Mouse (Mus musculus): Measurements from ENCODE around the gene Hspa12b. TPM values are rescaled to one million over a fixed set of nuclear protein-coding genes. Genes with fewer than 3 reads are reported as not detected.

Hspa12b gene
- polyA plus RNA-seq, 1 experiment from 2014 or later: 11.6 TPM

DNA sequence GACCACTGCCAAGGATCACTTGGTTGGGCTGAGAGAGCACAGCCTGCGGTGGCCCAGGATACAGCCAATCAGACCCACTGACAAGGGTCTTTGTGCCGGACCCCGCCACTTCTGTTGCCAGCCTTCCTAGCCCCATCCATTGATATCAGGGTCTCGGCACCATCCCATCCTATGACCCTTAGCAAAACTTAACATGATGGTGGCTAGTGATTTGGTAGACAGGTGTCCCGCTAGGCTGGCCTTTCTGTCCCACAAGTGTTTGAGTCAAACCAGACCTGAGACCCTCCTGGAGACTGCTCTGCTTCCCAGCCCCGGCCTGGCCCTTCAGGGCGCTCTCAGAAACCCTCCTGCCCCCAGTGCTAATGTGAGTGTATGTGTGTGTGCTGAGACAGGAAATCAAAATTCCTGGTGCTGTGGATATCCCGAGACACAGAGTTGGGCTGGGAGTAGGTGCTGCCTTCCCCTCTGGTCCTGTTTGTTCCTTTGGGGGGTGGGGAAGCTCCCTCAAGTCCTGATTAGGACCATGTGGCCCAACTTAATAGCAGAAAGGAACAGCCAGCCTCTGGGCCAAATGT, 7.8 kb downstream of the Hspa12b start:
- Histone ChIP-seq H3K9ac (ENCODE audit: low read length) (no peak overlapping the region; the same call in 1 of the 2 replicates), H3K4me2 (ENCODE audit: low read depth, low read length) (no peak overlapping the region), H3K4me3 (ENCODE audit: low read length) (no peak overlapping the region), H3K36me3 (ENCODE audit: control insufficient read depth, insufficient read depth) (peaks cover 2% of the 10 kb centered on the region; the same call in 1 of the 2 replicates), H3K27me3 (ENCODE audit: control insufficient read depth, insufficient read depth, low read length) (no peaks in the 10 kb centered on the region), H3K4me1 (ENCODE audit: control insufficient read depth, insufficient read depth, low read length) (peaks cover 30% of the 10 kb centered on the region), H3K27ac (ENCODE audit: low read length) (peak overlapping the region; percentile 78), H3K9me3 (replicated peaks; ENCODE audit: control insufficient read depth, low read length) (no peaks in the 10 kb centered on the region)
- WGBS: 73% methylated on average over 8 of the region's 8 CpGs
- ATAC-seq (replicated peaks; ENCODE audit: extremely low read depth, insufficient read depth, low FRiP score): no peak

GRCm38 (mm10) chr2:131135521-131136139, 8.6 kb downstream of the Hspa12b start:
- H3K4me1 ChIP-seq (ENCODE audit: control insufficient read depth, insufficient read depth, low read length): peaks cover 36% of the 10 kb centered on the region

DNA sequence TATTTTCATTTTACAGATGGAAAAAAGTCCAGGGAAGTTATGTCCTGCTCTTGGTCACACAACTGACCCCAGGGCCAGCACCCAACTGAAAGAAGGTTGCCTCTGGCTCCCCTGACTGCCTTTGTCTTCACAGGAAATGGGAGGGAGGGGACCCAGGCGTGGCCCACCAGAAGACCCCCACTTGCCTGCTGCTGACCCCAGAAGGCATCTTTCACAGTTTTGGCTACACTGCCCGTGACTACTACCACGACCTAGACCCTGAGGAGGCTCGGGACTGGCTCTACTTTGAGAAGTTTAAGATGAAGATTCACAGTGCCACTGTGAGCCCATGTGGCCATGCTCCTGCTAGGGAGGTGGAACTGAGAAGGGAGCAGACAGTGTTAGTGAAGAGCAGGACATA, 11.2 kb downstream of the Hspa12b start:
- 82% methylated on average over 4 of the region's 4 CpGs for WGBS
- no peak overlapping the region for H3K27ac ChIP-seq (ENCODE audit: low read length)

More at GRCm38 (mm10) chr2:131135521-131136139, 8.6 kb downstream of the Hspa12b start:
- no peaks in the 10 kb centered on the region for H3K27me3 ChIP-seq (ENCODE audit: control insufficient read depth, insufficient read depth, low read length)
- WGBS: 18% methylated on average over 11 of the region's 11 CpGs
- H3K9me3 ChIP-seq (replicated peaks; ENCODE audit: control insufficient read depth, low read length): no peaks in the 10 kb centered on the region
- H3K4me3 ChIP-seq (ENCODE audit: low read length): no peak overlapping the region
- peak overlapping the region; percentile 33; the same call in 1 of the 2 replicates for H3K9ac ChIP-seq (ENCODE audit: low read length)
- 0 out of 2 replicates have a peak overlapping the region, but pooled peaks have one; percentile 10 for H3K4me2 ChIP-seq (ENCODE audit: low read depth, low read length)
- H3K27ac ChIP-seq (ENCODE audit: low read length): peak overlapping the region; percentile 78
- peaks cover 2% of the 10 kb centered on the region; the same call in 1 of the 2 replicates for H3K36me3 ChIP-seq (ENCODE audit: control insufficient read depth, insufficient read depth)
- ATAC-seq (replicated peaks; ENCODE audit: extremely low read depth, insufficient read depth, low FRiP score): peak; percentile 81

GRCm38 (mm10) chr2:131138760-131139159, 11.7 kb downstream of the Hspa12b start:
- no peak overlapping the region for H3K4me3 ChIP-seq (ENCODE audit: low read length)
- H3K9me3 ChIP-seq (replicated peaks; ENCODE audit: control insufficient read depth, low read length): no peaks in the 10 kb centered on the region
- peaks cover 42% of the 10 kb centered on the region for H3K4me1 ChIP-seq (ENCODE audit: control insufficient read depth, insufficient read depth, low read length)
- H3K27ac ChIP-seq (ENCODE audit: low read length): no peak overlapping the region
- H3K9ac ChIP-seq (ENCODE audit: low read length): no peak overlapping the region
- peaks cover 13% of the 10 kb centered on the region; the same call in 1 of the 2 replicates for H3K36me3 ChIP-seq (ENCODE audit: control insufficient read depth, insufficient read depth)
- no peak for ATAC-seq (replicated peaks; ENCODE audit: extremely low read depth, insufficient read depth, low FRiP score)
- WGBS: 89% methylated on average over 7 of the region's 7 CpGs
- H3K27me3 ChIP-seq (ENCODE audit: control insufficient read depth, insufficient read depth, low read length): no peaks in the 10 kb centered on the region
- H3K4me2 ChIP-seq (ENCODE audit: low read depth, low read length): no peak overlapping the region

More for the DNA sequence above, 11.2 kb downstream of the Hspa12b start:
- no peak overlapping the region for H3K9ac ChIP-seq (ENCODE audit: low read length)
- H3K4me2 ChIP-seq (ENCODE audit: low read depth, low read length): no peak overlapping the region
- H3K4me1 ChIP-seq (ENCODE audit: control insufficient read depth, insufficient read depth, low read length): peaks cover 42% of the 10 kb centered on the region
- H3K4me3 ChIP-seq (ENCODE audit: low read length): no peak overlapping the region
- H3K9me3 ChIP-seq (replicated peaks; ENCODE audit: control insufficient read depth, low read length): no peaks in the 10 kb centered on the region
- ATAC-seq (replicated peaks; ENCODE audit: extremely low read depth, insufficient read depth, low FRiP score): no peak
- H3K27me3 ChIP-seq (ENCODE audit: control insufficient read depth, insufficient read depth, low read length): no peaks in the 10 kb centered on the region
- peaks cover 8% of the 10 kb centered on the region; the same call in 1 of the 2 replicates for H3K36me3 ChIP-seq (ENCODE audit: control insufficient read depth, insufficient read depth)

GRCm38 (mm10) chr2:131139287-131139686, 12.2 kb downstream of the Hspa12b start:
- Histone ChIP-seq H3K9me3 (replicated peaks; ENCODE audit: control insufficient read depth, low read length) (no peaks in the 10 kb centered on the region), H3K4me1 (ENCODE audit: control insufficient read depth, insufficient read depth, low read length) (peaks cover 38% of the 10 kb centered on the region), H3K36me3 (ENCODE audit: control insufficient read depth, insufficient read depth) (peaks cover 15% of the 10 kb centered on the region; the same call in 1 of the 2 replicates), H3K4me2 (ENCODE audit: low read depth, low read length) (no peak overlapping the region), H3K27me3 (ENCODE audit: control insufficient read depth, insufficient read depth, low read length) (no peaks in the 10 kb centered on the region), H3K27ac (ENCODE audit: low read length) (peak overlapping the region; percentile 75), H3K9ac (ENCODE audit: low read length) (no peak overlapping the region), H3K4me3 (ENCODE audit: low read length) (no peak overlapping the region)
- ATAC-seq (replicated peaks; ENCODE audit: extremely low read depth, insufficient read depth, low FRiP score): no peak
- WGBS: 86% methylated on average over 5 of the region's 5 CpGs

- no peaks in the 10 kb centered on the region for H3K9me3 ChIP-seq (replicated peaks; ENCODE audit: control insufficient read depth, low read length)
- 0 out of 2 replicates have a peak, but pooled peaks have one; percentile 25 for ATAC-seq (replicated peaks; ENCODE audit: extremely low read depth, insufficient read depth, low FRiP score)
- H3K4me3 ChIP-seq (ENCODE audit: low read length): no peak overlapping the region
- H3K4me2 ChIP-seq (ENCODE audit: low read depth, low read length): no peak overlapping the region
- H3K9ac ChIP-seq (ENCODE audit: low read length): 0 out of 2 replicates have a peak overlapping the region, but pooled peaks have one; percentile 3
- H3K27ac ChIP-seq (ENCODE audit: low read length): peak overlapping the region; percentile 76
- peaks cover 32% of the 10 kb centered on the region for H3K4me1 ChIP-seq (ENCODE audit: control insufficient read depth, insufficient read depth, low read length)
- peaks cover 19% of the 10 kb centered on the region for H3K36me3 ChIP-seq (ENCODE audit: control insufficient read depth, insufficient read depth)
- H3K27me3 ChIP-seq (ENCODE audit: control insufficient read depth, insufficient read depth, low read length): no peaks in the 10 kb centered on the region
- 14% methylated on average over 5 of the region's 5 CpGs for WGBS
These were observed 12.9 kb downstream of the Hspa12b start for GRCm38 (mm10) chr2:131139886-131140532.

GRCm38 (mm10) chr2:131140533-131140905, 13.4 kb downstream of the Hspa12b start:
- Histone ChIP-seq H3K27ac (ENCODE audit: low read length) (peak overlapping the region; percentile 76), H3K36me3 (ENCODE audit: control insufficient read depth, insufficient read depth) (peaks cover 22% of the 10 kb centered on the region), H3K9me3 (replicated peaks; ENCODE audit: control insufficient read depth, low read length) (no peaks in the 10 kb centered on the region), H3K4me2 (ENCODE audit: low read depth, low read length) (no peak overlapping the region), H3K9ac (ENCODE audit: low read length) (no peak overlapping the region), H3K27me3 (ENCODE audit: control insufficient read depth, insufficient read depth, low read length) (no peaks in the 10 kb centered on the region), H3K4me3 (ENCODE audit: low read length) (no peak overlapping the region), H3K4me1 (ENCODE audit: control insufficient read depth, insufficient read depth, low read length) (peaks cover 27% of the 10 kb centered on the region)
- 44% methylated on average over 5 of the region's 5 CpGs for WGBS
- no peak for ATAC-seq (replicated peaks; ENCODE audit: extremely low read depth, insufficient read depth, low FRiP score)

GRCm38 (mm10) chr2:131141336-131141986, 14.4 kb downstream of the Hspa12b start:
- H3K27ac ChIP-seq (ENCODE audit: low read length): no peak overlapping the region
- H3K9ac ChIP-seq (ENCODE audit: low read length): no peak overlapping the region
- no peaks in the 10 kb centered on the region for H3K9me3 ChIP-seq (replicated peaks; ENCODE audit: control insufficient read depth, low read length)
- no peaks in the 10 kb centered on the region for H3K27me3 ChIP-seq (ENCODE audit: control insufficient read depth, insufficient read depth, low read length)
- no peak for ATAC-seq (replicated peaks; ENCODE audit: extremely low read depth, insufficient read depth, low FRiP score)
- peaks cover 18% of the 10 kb centered on the region for H3K4me1 ChIP-seq (ENCODE audit: control insufficient read depth, insufficient read depth, low read length)
- 84% methylated on average over 8 of the region's 8 CpGs for WGBS
- H3K36me3 ChIP-seq (ENCODE audit: control insufficient read depth, insufficient read depth): peaks cover 23% of the 10 kb centered on the region
- H3K4me2 ChIP-seq (ENCODE audit: low read depth, low read length): no peak overlapping the region
- no peak overlapping the region for H3K4me3 ChIP-seq (ENCODE audit: low read length)
